Mouse (Mus musculus) duodenum, adult 2 months (tissue): Measurements from ENCODE around the gene Scgb2b11. TPM values are rescaled to one million over a fixed set of nuclear protein-coding genes. Genes with fewer than 3 reads are reported as not detected.

Source experiments
- polyA plus RNA-seq: library from polyadenylated mRNA; depleted of rRNA; stranded (reverse); fragments of >200 nt; gene quantifications from 2 replicates; pipeline ENCODE4 v1.2.3, GENCODE M21; 2012; ENCODE audit warnings: low replicate concordance; rRNA removed

The Scgb2b11 gene
- polyA plus RNA-seq = not detected in 2 replicates

GRCm38 (mm10) chr7:32211045-32211444 lies at the start of gene Scgb2b11:
Gene Scgb2b11 (minus strand): TSS chr7:32211145.

DNA sequence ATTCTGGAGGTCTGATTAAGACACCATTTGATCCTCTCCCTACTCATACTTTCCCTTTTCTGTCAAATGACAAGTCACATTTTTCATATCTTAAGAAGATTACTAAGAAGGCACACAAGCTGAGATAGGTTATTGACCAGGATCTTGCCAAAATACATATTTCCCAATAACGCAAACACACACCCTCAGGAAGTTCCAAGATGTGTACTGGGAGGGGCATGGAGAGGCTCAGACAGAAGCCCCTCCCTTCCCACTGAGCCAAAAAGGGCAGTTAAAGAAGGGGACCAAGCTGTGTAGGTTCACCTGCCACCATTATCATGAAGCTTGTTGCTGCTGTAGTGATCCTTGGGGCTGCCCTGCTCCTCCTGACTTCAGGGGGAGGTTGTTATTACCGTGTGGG lies 11.6 kb upstream of the Scgb2b11 start, which contains the start of gene Scgb1b11:
TSS of gene Scgb1b11 (plus strand) at position 301 of the 400 bp plus-strand sequence.

Other genes with a start within 250 kb of the Scgb2b11 start
- not detected in 2 replicates for gene Scgb1b10, start 110.3 kb downstream of the Scgb2b11 start, polyA plus RNA-seq
- gene Scgb1b11, start 11.7 kb upstream of the Scgb2b11 start, polyA plus RNA-seq = not detected in 2 replicates
- not detected in 2 replicates for gene Scgb2b12, start 116.1 kb upstream of the Scgb2b11 start, polyA plus RNA-seq
- not detected in 2 replicates for gene Scgb1b12, start 123.0 kb upstream of the Scgb2b11 start, polyA plus RNA-seq
- not detected in 2 replicates for gene Scgb1b29, start 230.4 kb upstream of the Scgb2b11 start, polyA plus RNA-seq